Mouse (Mus musculus) left cerebral cortex, adult 9 months (tissue): ENCODE measurements around the gene Noct.
"Not testable (repeated sequence)": the region's sequence is repeated elsewhere in the genome, so short reads cannot be mapped to it uniquely, and the experiment has no call there.

ENCODE experiments used
- DNase-seq, 2 experiments: peaks; one replicate each; pipeline ENCODE4 v3.0.0; 2022; ENCODE audit warnings: low spot score in 2 of 2

Noct gene

GRCm38 (mm10) chr3:51204897-51205296, 19.4 kb upstream of the Noct start:
- no peak for DNase-seq

DNA sequence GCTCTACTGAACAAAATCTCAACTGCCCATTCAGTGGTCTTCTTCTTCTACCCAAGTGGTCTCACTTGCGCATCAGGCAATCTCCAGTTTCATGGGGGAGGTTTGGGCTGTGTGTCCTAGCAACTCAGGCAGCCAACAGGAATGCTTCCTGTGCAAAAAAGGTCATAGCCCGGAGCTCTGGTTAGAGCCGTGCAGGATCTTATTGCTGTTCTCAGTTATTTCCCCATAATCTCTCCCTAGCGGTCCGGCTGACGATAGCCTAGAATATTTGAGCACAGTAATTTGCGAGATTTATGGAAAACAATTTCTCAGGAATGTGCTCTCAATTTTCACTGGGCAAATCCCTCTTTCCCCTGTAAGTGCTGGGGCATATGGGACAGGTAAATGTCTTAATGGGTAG, 17.7 kb upstream of the Noct start:
- no peak for DNase-seq

DNA sequence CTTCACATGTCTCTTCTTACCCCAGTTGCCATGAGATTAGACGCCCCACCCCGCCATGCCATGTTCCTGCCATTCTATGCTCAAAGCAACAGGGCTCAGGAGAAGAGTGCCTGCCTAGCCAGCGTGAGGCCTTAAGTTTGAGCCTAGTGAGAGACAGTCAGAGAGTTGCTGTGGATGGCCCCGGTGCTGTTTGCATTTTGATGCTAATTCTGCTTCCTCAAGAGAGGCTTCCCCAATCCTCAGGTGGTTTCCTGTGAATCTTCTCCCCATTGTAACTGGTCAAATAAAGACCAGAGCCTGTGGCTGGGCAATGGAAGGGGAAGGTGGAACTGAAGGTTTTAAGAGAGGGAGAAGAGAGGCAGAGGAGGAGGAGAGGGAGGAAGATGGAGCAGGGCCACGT, 15.6 kb upstream of the Noct start:
- no peak for DNase-seq

DNA sequence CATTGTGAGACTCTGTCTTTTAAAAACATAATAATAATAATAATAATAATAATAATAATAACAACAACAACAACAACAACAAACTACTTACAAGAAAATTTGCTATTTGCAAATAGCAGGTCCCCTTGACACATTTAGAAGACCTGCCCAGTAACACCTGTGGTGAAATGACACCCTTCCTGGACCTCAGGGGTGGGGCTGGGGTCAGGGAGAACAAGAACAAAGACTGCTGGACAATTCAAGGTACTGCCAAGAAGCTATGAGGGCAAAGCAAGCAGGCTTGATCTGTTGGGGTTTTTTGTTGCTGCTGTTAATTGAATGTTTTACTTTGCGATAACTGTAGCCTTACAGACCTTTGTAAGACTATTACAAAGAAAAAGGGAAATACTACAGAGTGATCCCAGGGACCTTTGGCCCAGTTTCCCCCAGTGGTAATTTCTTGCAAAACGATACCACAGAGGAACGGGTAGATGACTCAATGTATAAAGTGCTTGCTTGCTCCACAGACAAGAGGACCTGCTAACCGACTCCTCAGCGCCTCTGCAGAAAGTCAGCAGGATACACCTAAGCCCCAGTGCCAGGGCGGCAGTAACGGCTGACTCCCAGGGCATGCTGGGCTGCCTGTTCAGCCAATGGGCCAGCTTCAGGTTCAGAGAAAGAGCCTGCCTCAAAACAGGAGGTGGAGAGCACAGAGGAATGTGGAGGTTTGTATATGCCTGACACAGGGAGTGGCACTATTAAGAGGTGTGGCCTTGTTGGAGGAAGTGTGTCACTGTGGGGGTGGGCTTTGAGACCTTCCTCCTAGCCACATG, 14.5 kb upstream of the Noct start:
- no peak for DNase-seq

- DNase-seq, result no peak
Measured at GRCm38 (mm10) chr3:51210485-51210884, 13.8 kb upstream of the Noct start.

DNA sequence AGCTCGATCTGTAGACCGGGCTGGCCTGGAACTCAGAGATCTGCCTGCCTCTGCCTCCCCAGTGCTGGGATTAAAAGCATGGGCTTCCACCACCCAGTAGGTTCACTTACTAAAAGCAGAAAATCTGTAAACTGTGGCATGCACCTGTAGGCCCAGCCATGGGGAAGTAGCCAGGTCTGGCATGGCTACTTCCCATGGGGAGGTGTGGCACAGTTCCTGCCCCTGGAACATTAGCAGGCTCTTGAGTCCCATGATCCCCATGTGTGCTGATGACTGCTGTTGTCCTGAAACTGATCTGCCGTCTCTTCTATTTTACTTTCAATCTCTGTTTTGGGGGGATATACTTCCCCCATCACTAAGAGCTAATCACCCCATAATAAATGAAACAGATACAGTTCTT, 11.1 kb upstream of the Noct start:
- no peak for DNase-seq

- DNase-seq, result no peak
Measured at GRCm38 (mm10) chr3:51215681-51216080, 8.6 kb upstream of the Noct start.

DNA sequence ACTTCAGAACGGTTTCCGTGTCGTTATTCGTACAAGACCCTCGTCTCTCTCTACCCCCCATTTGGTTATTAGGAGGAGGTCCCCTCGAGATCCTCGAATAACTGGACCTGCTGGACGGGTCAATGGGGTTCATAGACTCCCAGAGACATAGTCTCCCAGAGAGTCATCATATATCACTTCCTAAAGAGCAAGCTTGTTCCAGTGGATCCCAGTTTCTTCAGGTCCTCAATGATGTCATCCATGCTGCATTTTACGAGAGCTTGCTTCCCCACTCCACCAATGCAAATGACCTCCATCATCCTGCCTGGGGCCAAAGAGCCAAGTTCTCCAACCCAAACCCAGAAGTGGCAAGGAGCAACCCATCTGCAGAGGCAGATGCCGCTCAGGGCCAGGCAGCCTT, 7.9 kb upstream of the Noct start:
- not testable (repeated sequence) for DNase-seq

DNA sequence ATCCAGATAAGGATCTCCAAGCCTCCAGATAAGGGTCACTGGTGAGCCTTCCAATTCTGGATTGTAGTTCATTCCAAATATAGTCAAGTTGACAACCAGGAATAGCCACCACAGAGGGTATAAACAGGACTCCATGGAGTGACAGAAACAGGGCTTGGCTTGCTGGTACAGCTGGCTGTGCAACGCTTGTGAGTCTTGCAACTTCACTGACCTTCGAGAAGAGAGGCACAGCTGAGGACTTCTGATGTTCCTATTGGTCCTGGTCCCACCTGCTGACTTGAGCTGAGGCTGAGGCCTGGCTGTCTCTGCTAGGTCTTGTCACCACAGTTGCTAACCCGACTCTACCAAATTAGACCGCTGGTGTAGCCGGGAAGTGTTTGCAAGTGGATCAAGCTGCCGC, 5.9 kb upstream of the Noct start:
- not testable (repeated sequence) for DNase-seq

DNA sequence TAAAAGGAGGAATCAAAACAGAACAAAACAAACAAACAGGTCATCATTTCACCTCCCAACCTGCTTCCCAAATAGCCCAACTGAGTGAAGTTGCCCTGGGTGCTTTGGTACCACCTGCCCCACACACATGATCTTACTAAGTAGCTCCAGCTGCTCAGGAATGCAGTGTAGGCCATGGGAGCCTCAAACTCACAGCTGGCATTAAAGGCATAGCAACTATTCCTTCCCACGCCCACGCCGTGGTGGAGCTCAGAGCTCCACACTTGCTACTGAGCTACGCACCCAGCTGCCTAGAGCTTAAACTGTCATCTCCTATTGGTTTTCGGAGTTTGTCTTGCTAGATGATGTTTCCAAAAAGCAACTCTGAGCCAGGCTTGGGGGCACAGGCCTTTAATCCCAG, 5.0 kb upstream of the Noct start:
- DNase-seq, result no peak

GRCm38 (mm10) chr3:51220846-51221245, 3.4 kb upstream of the Noct start:
- no peak for DNase-seq

DNA sequence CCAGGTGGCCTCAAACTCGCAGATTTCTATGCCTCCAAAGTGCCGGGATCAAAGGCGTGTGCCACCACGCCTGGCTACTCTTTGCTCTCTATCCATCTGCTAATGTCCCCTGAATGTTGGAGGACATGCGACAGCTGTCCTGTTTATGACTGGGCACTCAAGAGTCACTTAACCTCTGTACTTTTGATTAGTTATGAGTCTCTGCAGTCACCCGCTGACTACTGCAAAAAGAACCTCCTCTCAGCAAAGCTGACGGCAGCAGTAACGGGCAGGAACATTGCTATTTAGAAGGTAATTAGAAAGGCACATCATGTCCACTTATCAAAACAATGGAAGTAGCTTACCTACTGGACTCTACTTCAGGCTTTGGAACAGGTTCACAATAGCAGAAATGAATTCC, 2.4 kb upstream of the Noct start:
- DNase-seq, result no peak

GRCm38 (mm10) chr3:51222302-51222701, 1.9 kb upstream of the Noct start:
- DNase-seq, result no peak

GRCm38 (mm10) chr3:51222834-51223460, 1.3 kb upstream of the Noct start:
- no peak for DNase-seq

- DNase-seq, result no peak
Measured at GRCm38 (mm10) chr3:51223556-51223955, 691 bp upstream of the Noct start.

DNA sequence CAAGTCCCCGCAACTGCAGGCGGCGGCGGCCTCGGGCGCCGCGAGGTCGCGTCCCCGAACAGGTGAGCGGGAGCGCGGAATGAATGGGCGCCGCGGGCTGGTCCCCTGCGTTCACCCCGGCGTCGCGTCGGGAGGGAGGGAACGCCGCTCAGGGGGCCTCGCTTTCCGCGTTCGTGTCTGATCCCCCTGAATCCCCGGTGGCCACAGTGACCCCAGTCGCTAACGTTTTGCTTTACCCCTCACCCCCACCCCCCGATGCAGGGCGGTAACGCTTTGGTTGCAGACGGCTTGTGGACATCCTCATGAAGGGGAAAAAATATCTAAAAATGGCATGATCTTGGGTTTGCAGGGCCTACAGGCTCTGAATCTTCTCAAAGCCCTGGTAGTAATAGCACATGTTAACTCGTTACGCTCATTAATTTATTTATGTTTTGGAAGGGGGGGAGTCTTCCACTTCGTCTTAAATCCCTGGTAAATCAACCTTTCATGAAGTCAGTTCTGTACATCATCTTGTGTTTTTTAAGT, 1.0 kb downstream of the Noct start:
- no peak for DNase-seq

GRCm38 (mm10) chr3:51225979-51226378, 1.7 kb downstream of the Noct start:
- DNase-seq, result no peak

DNA sequence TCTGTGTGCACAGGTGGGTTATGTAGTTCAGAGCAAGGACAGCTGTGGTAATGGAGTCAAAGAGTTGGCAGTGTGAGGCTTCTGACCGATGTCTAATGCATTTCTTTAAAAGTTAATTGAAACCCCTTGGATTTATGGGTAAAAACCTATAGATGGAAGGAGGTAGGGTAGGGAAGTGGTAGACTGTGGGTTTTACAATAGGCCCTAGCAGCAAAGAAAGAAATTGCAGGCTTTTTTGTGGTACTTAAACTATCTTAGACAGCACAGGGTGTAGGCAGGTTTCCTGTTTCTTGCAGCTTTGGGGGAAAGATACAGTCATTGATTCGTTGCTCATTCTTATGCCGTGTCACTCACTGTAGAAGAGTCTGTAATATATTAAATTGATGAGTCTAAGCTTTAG, 2.4 kb downstream of the Noct start:
- no peak for DNase-seq

- peak in 1 of 2 experiments; percentile 53 for DNase-seq
Measured at GRCm38 (mm10) chr3:51228038-51228820, 4.0 kb downstream of the Noct start.

DNA sequence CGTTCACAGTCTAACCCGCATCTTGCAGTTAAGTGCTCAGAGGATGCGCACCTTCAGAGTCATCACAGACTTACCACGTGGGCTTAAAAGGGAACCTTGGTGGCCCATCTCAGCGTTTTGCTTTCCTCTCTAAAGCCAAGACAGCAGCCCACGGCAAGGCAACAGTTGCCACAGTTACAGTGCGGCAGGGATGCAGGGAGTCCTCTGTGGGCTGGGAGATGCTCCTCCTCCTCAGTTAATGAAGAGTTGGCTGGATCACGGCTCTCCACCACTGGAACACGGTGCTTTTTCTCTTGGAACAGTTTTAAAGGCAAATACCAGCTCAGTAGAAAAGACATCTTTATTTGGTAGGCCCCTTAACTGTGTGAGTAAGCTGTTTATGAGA, 4.6 kb downstream of the Noct start:
- peak; percentile 45 to 68 for DNase-seq

GRCm38 (mm10) chr3:51229226-51229625, 5.0 kb downstream of the Noct start:
- DNase-seq, result no peak

GRCm38 (mm10) chr3:51230146-51230835, 6.0 kb downstream of the Noct start:
- no peak for DNase-seq
